Mouse (Mus musculus) limb, embryonic 10.5 days (tissue): ENCODE results near the gene Nkx6-2. TPM values are rescaled to one million over a fixed set of nuclear protein-coding genes. Genes with fewer than 3 reads are reported as not detected.

Source experiments
- DNase-seq: peaks from one replicate; pipeline ENCODE4 v3.0.0-alpha.2; 2017; ENCODE audit warnings: low spot score
- H3K27ac ChIP-seq: fragments of 300-500 bp; sonication (generic); 2 replicates; pipeline ENCODE4 v1.5.1; 2016; ENCODE audit warnings: mild to moderate bottlenecking
- H3K27me3 ChIP-seq: fragments of 300-500 bp; sonication (generic); 2 replicates; pipeline ENCODE4 v1.6.1; 2016; ENCODE audit warnings: low read depth, mild to moderate bottlenecking; ENCODE audit not compliant: poor library complexity, severe bottlenecking
- H3K36me3 ChIP-seq: fragments of 300-500 bp; sonication (generic); 2 replicates; pipeline ENCODE4 v1.6.1; 2016; ENCODE audit warnings: mild to moderate bottlenecking, moderate library complexity
- H3K4me1 ChIP-seq: fragments of 300-500 bp; sonication (generic); 2 replicates; pipeline ENCODE4 v1.6.1; 2016
- H3K4me3 ChIP-seq: fragments of 300-500 bp; sonication (generic); 2 replicates; pipeline ENCODE4 v1.5.1; 2016; ENCODE audit warnings: mild to moderate bottlenecking, moderate library complexity
- H3K9me3 ChIP-seq: fragments of 300-500 bp; sonication (generic); replicated peaks from 2 replicates; pipeline ENCODE4 v1.6.1; 2016; ENCODE audit warnings: mild to moderate bottlenecking
- WGBS: fragments of 180-500 bp; shearing (Covaris S2); methylation state at CpG from one replicate; pipeline ENCODE4 v1.1.7; 2016; 5-methylcytosine and 5-hydroxymethylcytosine counted together
- polyA plus RNA-seq: library from polyadenylated mRNA; unstranded; fragments of >200 nt; fragmentation: Nextera tagmentation; extraction: Ambion mirVana; gene quantifications from 2 replicates; pipeline ENCODE4 v1.2.1, GENCODE M21; 2016

Gene Nkx6-2
- polyA plus RNA-seq, result not detected in 2 replicates

DNA sequence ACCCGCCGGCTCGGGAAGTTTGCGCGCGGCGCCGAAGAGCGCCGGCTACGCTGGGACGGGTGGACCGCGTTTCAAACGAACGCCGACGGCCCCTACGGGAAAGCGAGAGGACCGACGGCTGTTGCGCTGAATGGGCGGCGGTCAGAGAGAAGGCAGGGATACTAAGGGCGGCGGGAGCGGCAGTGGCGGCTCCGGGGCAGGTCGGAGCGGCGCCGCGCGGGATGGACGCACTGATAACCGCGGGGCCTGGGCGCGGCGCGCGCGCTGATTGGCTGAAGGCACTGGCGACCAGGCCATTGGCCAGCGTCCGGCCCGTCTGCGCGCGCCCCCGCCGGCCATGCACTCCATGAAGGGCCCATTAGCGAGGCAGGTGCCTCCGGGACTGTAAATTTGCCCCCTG, at the start of gene Nkx6-2:
Gene Nkx6-2 (minus strand): TSS at position 203 of the 400 bp plus-strand sequence.
- no peaks in the 10 kb centered on the region for H3K36me3 ChIP-seq
- peaks cover 100% of the 10 kb centered on the region for H3K27me3 ChIP-seq
- H3K27ac ChIP-seq, result no peak within 1 kb of the TSS
- whole genome bisulfite sequencing, result under 1% methylated on average over 54 of the region's 56 CpGs
- peak within 1 kb of the TSS; percentile 50 for H3K4me3 ChIP-seq
- H3K9me3 ChIP-seq, result no peaks in the 10 kb centered on the region
- DNase-seq, result peak; percentile 79
- peaks cover 43% of the 10 kb centered on the region for H3K4me1 ChIP-seq

DNA sequence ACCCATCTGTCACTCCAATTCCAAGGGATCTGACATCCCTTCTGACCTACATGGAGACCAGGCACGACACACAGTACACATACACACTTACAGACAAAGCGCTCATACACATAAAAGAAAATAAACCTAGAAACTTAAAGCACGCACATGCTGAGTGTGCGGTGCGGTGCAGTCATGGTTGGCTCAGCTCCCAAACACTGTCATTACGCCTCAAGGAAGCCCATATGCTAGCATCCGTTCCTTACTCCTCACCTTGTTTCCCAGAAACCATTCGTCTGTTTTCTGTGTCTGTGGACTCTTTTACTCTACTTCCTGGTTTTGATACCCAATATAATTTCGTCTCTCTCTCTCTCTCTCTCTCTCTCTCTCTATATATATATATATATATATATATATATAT, 42.6 kb upstream of the Nkx6-2 start:
- Histone ChIP-seq H3K36me3 (no peaks in the 10 kb centered on the region), H3K9me3 (no peaks in the 10 kb centered on the region), H3K27ac (no peak overlapping the region), H3K4me1 (no peaks in the 10 kb centered on the region), H3K27me3 (no peaks in the 10 kb centered on the region), H3K4me3 (no peak overlapping the region)
- no peak for DNase-seq
- WGBS, result 89% methylated on average over 9 of the region's 9 CpGs

DNA sequence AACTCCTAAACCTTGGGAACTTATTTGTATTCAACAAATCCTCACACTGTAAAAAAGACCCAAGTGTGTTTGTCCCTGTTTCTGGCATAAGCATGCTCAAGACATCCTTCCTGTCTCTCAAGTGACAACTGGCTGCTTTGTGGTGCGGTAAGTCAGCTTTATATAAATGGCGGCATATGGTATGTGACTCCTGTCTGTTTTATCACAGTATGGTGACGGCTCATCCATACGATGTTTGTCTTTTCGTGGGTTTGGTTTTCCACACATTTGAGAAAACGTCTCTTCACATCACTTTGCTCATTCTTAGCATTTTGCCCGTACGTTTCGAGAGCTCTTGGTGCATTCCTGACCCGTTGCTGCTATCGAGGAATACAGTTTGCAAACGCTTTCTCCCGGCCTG, 40.0 kb upstream of the Nkx6-2 start:
- H3K4me1 ChIP-seq, result no peaks in the 10 kb centered on the region
- no peaks in the 10 kb centered on the region for H3K36me3 ChIP-seq
- no peak overlapping the region for H3K4me3 ChIP-seq
- 92% methylated on average over 13 of the region's 13 CpGs for WGBS
- no peak overlapping the region for H3K27ac ChIP-seq
- no peaks in the 10 kb centered on the region for H3K9me3 ChIP-seq
- no peak for DNase-seq
- H3K27me3 ChIP-seq, result peaks cover 12% of the 10 kb centered on the region

DNA sequence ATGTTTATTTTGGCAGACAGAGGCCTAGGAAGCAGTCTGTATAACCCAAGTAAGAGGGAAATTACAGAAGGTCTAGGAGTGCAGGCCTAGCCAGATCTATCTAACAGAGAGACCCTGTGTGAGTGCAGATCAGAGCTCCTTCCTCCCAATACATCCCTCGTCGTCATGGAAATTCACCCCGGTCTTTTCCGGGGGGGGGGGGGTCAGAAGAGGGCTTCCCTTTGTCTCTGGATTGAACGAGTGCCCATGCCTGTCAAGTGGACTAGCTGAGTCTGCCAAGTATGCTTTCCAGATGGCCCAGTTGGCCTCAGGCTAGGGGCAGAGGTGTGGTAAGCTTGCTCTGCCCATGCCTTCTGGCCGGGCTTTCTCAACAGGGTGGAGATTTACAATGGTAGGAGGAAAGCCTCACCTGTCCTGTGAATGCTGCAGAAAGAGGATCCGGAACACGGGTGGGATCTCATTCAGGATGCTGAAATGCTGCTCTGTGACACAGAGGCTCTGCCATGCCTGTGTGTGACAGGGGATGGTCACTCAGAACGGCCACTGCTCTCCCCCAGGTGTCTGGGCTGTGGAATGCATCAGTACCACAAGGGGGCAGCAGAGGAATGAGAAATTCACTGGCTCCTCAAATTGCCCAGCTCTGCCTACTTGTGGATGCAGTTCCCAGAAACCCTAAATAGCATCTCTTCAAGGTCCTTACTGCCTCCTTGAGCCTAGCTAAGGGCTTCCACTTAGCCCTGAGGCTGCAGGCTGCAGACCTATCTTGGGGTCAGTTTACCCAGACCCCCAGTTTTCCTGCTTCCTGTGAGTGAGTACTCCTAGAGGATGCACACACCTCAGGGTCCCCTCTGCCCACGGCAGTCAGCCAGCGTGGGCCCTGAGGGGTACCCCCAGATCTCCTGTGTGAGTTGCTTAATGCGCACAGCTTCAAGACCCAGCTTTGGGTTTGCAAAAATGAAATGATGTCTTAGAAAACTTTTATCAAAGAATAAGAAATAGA, 33.5 kb upstream of the Nkx6-2 start:
- Histone ChIP-seq H3K4me3 (no peak overlapping the region), H3K27ac (no peak overlapping the region), H3K9me3 (no peaks in the 10 kb centered on the region), H3K27me3 (peaks cover 27% of the 10 kb centered on the region), H3K4me1 (no peaks in the 10 kb centered on the region), H3K36me3 (no peaks in the 10 kb centered on the region)
- 61% methylated on average over 12 of the region's 12 CpGs for WGBS
- DNase-seq, result peak; percentile 76

DNA sequence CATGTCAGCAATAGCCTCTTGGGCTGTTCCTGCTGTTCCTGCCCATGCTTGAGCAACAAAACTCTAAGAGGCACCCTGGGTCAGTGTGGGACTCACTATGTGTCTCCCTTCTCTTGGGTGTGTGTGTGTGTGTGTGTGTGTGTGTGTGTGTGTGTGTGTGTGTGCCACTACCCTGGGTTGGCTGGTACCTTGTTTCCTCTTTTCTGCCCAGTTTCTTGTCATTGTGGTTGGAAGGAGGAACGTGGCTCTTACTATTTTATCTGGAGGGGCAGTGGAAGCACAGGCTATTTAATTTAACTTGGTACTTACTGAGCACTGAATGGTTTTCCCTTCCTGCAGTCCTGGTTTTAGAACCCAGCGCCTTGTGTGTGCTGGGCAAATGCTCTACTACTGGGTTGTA, 27.7 kb upstream of the Nkx6-2 start:
- H3K4me3 ChIP-seq, result no peak overlapping the region
- H3K27ac ChIP-seq, result no peak overlapping the region
- 89% methylated on average over 2 of the region's 2 CpGs for WGBS
- no peaks in the 10 kb centered on the region for H3K36me3 ChIP-seq
- H3K27me3 ChIP-seq, result peaks cover 19% of the 10 kb centered on the region; the same call in 1 of the 2 replicates
- peaks cover 4% of the 10 kb centered on the region; the same call in 1 of the 2 replicates for H3K4me1 ChIP-seq
- no peak for DNase-seq
- H3K9me3 ChIP-seq, result no peaks in the 10 kb centered on the region

DNA sequence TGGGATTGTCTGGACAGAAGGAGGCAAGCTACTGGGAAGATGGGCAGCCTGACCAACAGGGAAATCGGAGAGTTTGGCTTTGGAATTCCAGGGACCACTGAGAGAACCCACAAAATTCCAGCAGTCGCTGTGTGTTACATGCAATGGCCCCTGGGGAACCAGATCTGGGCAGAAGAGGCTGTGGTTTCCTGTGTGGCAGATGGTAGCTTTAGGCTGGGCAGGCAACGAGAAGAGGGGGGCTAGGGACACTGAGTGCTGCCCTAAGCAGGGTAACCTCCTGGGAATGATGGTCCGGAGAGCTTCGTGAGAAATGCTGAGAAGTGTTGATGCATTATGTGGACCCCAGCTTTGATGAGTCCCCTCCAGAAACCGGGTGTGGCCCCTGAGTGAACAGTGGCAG, 13.3 kb upstream of the Nkx6-2 start:
- 65% methylated on average over 6 of the region's 6 CpGs for WGBS
- no peaks in the 10 kb centered on the region for H3K36me3 ChIP-seq
- H3K27ac ChIP-seq, result no peak overlapping the region
- H3K4me1 ChIP-seq, result no peaks in the 10 kb centered on the region
- no peak overlapping the region for H3K4me3 ChIP-seq
- no peak for DNase-seq
- H3K27me3 ChIP-seq, result peaks cover 46% of the 10 kb centered on the region
- no peaks in the 10 kb centered on the region for H3K9me3 ChIP-seq

DNA sequence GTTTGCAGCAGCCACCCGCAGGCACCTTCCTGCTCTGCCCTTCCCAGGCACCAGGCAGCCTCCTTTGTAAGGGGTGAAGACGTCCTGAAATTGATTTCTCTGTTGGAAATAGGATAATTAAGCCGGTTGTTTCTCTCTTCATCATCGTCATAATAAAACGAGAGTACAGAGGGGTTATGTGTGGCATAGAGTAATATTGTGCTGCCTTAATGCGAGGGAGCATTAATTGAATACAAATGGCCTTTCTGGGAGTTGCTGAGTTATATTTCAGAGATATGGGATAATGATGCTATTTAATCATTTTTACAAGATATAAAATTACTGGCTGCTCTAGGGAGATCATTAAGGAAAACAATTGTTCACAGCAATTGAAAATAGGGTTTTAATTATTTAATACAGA, 12.7 kb upstream of the Nkx6-2 start:
- 76% methylated on average over 6 of the region's 6 CpGs for WGBS
- Histone ChIP-seq H3K27ac (no peak overlapping the region), H3K4me3 (no peak overlapping the region), H3K36me3 (no peaks in the 10 kb centered on the region), H3K9me3 (no peaks in the 10 kb centered on the region), H3K4me1 (no peaks in the 10 kb centered on the region), H3K27me3 (peaks cover 42% of the 10 kb centered on the region)
- no peak for DNase-seq

DNA sequence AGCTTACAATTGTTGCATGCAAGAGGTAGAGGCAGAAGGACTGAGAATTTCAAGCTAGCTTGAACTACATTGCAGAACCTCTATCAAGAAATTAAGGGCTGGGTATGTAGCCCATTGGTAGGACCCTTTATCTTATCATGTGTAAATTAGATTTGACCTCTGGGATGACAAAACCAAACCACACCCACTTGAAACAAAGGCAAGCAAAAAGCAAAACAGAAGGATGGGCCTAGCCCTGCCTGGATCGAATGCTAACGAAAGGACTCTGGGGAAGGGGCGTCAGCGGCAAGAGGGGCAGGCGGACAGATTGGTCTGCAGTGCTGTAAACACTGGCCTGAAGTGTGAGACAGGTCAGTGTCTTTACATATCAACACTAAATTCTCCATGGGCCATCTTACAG, 8.7 kb upstream of the Nkx6-2 start:
- no peak for DNase-seq
- 83% methylated on average over 5 of the region's 5 CpGs for WGBS
- Histone ChIP-seq H3K27me3 (peaks cover 78% of the 10 kb centered on the region), H3K4me1 (peaks cover 6% of the 10 kb centered on the region; the same call in 1 of the 2 replicates), H3K4me3 (no peak overlapping the region), H3K27ac (no peak overlapping the region), H3K9me3 (no peaks in the 10 kb centered on the region), H3K36me3 (no peaks in the 10 kb centered on the region)

DNA sequence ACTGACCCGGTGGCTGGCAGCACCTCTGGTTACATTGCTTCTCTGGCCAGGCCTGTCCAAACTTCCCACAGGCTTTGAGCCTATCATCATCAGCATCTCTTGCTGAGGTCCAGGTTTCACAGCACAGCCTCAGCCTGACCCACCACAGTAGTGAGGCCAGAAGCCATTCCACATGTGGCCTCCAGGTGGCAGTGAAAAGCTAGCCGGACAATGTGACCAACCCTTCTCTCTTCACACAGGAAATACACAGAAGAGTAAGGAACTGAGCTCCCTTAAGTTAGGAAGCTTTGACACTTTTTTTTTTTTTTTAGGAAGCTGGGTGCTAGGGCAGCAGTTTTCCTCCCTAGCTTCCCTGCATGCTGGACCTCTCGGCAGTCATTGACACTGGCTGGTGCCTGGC, 7.7 kb upstream of the Nkx6-2 start:
- no peaks in the 10 kb centered on the region for H3K36me3 ChIP-seq
- H3K4me1 ChIP-seq, result peaks cover 8% of the 10 kb centered on the region; the same call in 1 of the 2 replicates
- H3K27me3 ChIP-seq, result peaks cover 82% of the 10 kb centered on the region
- no peaks in the 10 kb centered on the region for H3K9me3 ChIP-seq
- H3K4me3 ChIP-seq, result no peak overlapping the region
- WGBS, result 41% methylated on average over 3 of the region's 3 CpGs
- no peak overlapping the region for H3K27ac ChIP-seq
- DNase-seq, result peak; percentile 53

DNA sequence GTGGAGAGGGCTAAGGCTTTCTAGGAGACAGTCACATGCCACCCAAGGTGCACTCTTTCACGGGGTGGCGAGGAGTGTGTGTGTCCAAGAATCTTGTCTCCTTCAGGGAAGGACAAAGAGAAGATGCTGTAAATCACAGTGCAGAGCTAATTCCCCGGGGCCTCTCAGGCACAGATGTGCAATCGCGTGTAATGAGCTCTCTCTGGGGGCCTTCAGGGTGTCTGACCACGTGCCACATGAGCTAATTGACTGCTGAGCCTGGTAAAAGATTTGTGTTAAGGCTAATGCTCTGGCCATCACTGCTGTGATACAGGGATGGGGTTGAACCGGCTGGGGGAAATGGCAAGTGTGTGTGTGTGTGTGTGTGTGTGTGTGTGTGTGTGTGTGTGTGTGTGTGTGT, 5.3 kb upstream of the Nkx6-2 start:
- 22% methylated on average over 7 of the region's 7 CpGs for WGBS
- no peak for DNase-seq
- H3K27me3 ChIP-seq, result peaks cover 84% of the 10 kb centered on the region

DNA sequence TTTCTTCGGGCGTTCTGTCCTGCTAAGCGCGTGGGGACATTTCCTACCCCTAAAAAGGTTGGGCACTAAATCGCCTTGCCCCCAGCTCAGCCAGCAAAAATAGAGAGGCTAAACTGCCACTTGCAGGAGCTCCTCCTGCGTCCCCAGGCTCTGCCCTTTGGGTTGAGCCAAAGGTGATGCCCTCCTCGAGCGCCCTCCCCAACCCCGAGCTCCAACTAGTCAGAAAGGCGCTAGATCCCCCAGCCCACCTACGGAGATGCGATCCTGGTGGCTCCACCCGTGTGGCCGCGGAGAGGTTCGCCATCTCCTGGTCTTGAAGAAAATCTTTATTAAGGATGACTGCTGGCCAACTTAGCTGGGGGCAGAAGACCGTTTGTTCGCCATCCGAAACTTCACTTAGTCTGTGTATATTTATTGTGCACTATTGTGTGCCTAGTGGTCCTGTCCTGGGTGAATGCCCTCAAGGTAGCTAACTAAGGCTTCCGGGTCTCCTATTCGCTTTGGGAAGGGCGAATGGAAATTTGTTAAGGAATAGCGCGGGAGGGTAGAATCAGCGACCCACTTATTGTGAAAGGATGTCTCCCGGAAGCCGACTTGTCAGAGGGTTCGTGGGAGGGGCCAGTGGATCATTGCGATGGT, 2.7 kb upstream of the Nkx6-2 start:
- Histone ChIP-seq H3K4me1 (peaks cover 49% of the 10 kb centered on the region), H3K36me3 (no peaks in the 10 kb centered on the region), H3K27ac (no peak overlapping the region), H3K4me3 (no peak overlapping the region), H3K27me3 (peaks cover 100% of the 10 kb centered on the region), H3K9me3 (no peaks in the 10 kb centered on the region)
- 2% methylated on average over 29 of the region's 29 CpGs for WGBS
- peak; percentile 42 for DNase-seq

More for the DNA sequence above, 5.3 kb upstream of the Nkx6-2 start:
- no peak overlapping the region for H3K27ac ChIP-seq
- H3K4me1 ChIP-seq, result peaks cover 28% of the 10 kb centered on the region
- H3K4me3 ChIP-seq, result no peak overlapping the region
- H3K36me3 ChIP-seq, result no peaks in the 10 kb centered on the region
- no peaks in the 10 kb centered on the region for H3K9me3 ChIP-seq

DNA sequence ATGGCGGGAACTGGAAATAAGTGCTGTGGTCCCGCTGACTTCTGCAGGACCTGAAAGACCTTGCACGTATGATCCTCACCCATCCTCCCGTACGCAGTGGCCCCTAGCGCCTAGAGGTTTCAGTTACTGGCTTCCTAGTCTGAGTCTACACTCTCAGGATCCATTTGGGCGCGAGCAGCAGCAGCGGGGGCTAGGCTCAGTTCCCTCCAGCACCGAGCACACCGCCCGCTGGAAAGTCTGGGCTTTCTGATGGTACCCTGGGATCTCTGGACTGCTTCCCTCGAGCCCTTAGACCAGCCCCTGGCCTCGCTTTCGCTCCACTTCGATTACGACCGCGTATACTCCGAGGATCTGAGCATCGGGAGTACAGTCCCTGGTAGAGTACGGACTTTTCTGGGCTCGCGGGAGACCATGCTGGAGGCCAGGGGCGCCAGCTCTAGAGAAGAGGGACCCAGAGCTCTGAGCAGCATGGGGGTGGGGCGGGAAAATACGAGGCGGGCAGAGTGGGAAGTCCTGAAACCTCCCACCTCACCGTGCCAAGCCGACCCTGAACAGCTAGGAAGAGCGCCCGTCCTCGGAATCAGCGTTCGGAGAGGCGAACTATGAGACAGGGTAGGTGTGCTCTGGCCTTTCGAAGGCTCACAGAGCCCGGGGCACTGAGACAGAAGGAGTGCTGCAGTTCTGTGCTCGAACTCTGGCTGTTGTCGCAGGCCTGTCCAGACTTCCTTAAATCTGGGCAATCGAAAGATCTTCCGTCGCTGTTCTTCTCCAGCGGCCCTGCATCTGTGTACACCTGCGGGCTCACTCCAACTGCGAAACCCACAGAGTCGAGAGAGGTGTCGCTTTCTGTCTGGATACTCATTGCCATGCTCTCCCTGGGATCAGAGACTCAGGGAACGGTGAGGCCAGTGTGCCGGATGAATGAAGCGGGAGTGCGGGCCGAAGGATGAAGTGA, 1.9 kb upstream of the Nkx6-2 start:
- Histone ChIP-seq H3K36me3 (no peaks in the 10 kb centered on the region), H3K27ac (no peak overlapping the region), H3K4me3 (0 out of 2 replicates have a peak overlapping the region, but pooled peaks have one; percentile 17), H3K9me3 (no peaks in the 10 kb centered on the region), H3K27me3 (peaks cover 100% of the 10 kb centered on the region), H3K4me1 (peaks cover 49% of the 10 kb centered on the region)
- peak; percentile 53 for DNase-seq
- 1% methylated on average over 53 of the region's 53 CpGs for WGBS
